Mouse (Mus musculus): ENCODE measurements around the gene Fgf10.

The Fgf10 gene

GRCm38 (mm10) chr13:118716265-118716664 is 46.7 kb downstream of the Fgf10 start:
- in situ Hi-C loops (cut with MboI, MseI), result loop anchor here (25.0 kb wide), 1 partner anchor 896 kb away; the partner anchor contains the start of gene Ccl28

- in situ Hi-C loops (cut with MboI, MseI), result loop anchor here (25.0 kb wide), 1 partner anchor 896 kb away; the partner anchor contains the start of gene Ccl28
Measured at GRCm38 (mm10) chr13:118716726-118717125, 47.1 kb downstream of the Fgf10 start.

- in situ Hi-C loops (cut with MboI, MseI), result loop anchor here (25.0 kb wide), 1 partner anchor 894 kb away; the partner anchor contains the start of gene Ccl28
Measured at GRCm38 (mm10) chr13:118718396-118718795, 48.8 kb downstream of the Fgf10 start.

- in situ Hi-C loops (cut with MboI, MseI), result loop anchor here (25.0 kb wide), 1 partner anchor 891 kb away; the partner anchor contains the start of gene Ccl28
Measured at GRCm38 (mm10) chr13:118721668-118722067, 52.1 kb downstream of the Fgf10 start.

GRCm38 (mm10) chr13:118731850-118732552 is 62.4 kb downstream of the Fgf10 start:
- in situ Hi-C loops (cut with MboI, MseI), result no loop called here

- in situ Hi-C loops (cut with MboI, MseI), result no loop called here
Measured at GRCm38 (mm10) chr13:118739854-118740411, 70.3 kb downstream of the Fgf10 start.

- in situ Hi-C loops (cut with MboI, MseI), result no loop called here
Measured at GRCm38 (mm10) chr13:118742788-118743187, 73.2 kb downstream of the Fgf10 start.

- in situ Hi-C loops (cut with MboI, MseI), result no loop called here
Measured at GRCm38 (mm10) chr13:118744806-118745205, 75.2 kb downstream of the Fgf10 start.

GRCm38 (mm10) chr13:118746427-118746826 is 76.8 kb downstream of the Fgf10 start:
- in situ Hi-C loops (cut with MboI, MseI), result no loop called here

GRCm38 (mm10) chr13:118754024-118754423 is 84.4 kb downstream of the Fgf10 start:
- in situ Hi-C loops (cut with MboI, MseI), result no loop called here

GRCm38 (mm10) chr13:118759021-118759420 is 89.4 kb downstream of the Fgf10 start:
- in situ Hi-C loops (cut with MboI, MseI), result no loop called here

- in situ Hi-C loops (cut with MboI, MseI), result no loop called here
Measured at GRCm38 (mm10) chr13:118762982-118763381, 93.4 kb downstream of the Fgf10 start.

GRCm38 (mm10) chr13:118772188-118772587 is 102.6 kb downstream of the Fgf10 start:
- in situ Hi-C loops (cut with MboI, MseI), result no loop called here

- in situ Hi-C loops (cut with MboI, MseI), result no loop called here
Measured at GRCm38 (mm10) chr13:118775148-118775547, 105.6 kb downstream of the Fgf10 start.

- in situ Hi-C loops (cut with MboI, MseI), result no loop called here
Measured at GRCm38 (mm10) chr13:118779161-118779560, 109.6 kb downstream of the Fgf10 start.

GRCm38 (mm10) chr13:118791753-118792152 is 122.2 kb downstream of the Fgf10 start:
- in situ Hi-C loops (cut with MboI, MseI), result no loop called here

GRCm38 (mm10) chr13:118792198-118792597 is 122.6 kb downstream of the Fgf10 start:
- in situ Hi-C loops (cut with MboI, MseI), result no loop called here

- in situ Hi-C loops (cut with MboI, MseI), result no loop called here
Measured at GRCm38 (mm10) chr13:118800176-118800575, 130.6 kb downstream of the Fgf10 start.

GRCm38 (mm10) chr13:118806662-118807061 is 137.1 kb downstream of the Fgf10 start:
- in situ Hi-C loops (cut with MboI, MseI), result no loop called here

GRCm38 (mm10) chr13:118819785-118820184 is 150.2 kb downstream of the Fgf10 start:
- in situ Hi-C loops (cut with MboI, MseI), result no loop called here

GRCm38 (mm10) chr13:118823113-118823512 is 153.5 kb downstream of the Fgf10 start:
- in situ Hi-C loops (cut with MboI, MseI), result no loop called here

- in situ Hi-C loops (cut with MboI, MseI), result no loop called here
Measured at GRCm38 (mm10) chr13:118825102-118825501, 155.5 kb downstream of the Fgf10 start.
